Mouse (Mus musculus): ENCODE measurements around the gene Scnn1a. TPM values are rescaled to one million over a fixed set of nuclear protein-coding genes. Genes with fewer than 3 reads are reported as not detected.

Gene Scnn1a
- 0.20 TPM for polyA plus RNA-seq (2014; fragmentation: Illumina TruSeq; extraction: RNeasy Lipid Tissue Mini Kit (QIAGEN cat#74804))

DNA sequence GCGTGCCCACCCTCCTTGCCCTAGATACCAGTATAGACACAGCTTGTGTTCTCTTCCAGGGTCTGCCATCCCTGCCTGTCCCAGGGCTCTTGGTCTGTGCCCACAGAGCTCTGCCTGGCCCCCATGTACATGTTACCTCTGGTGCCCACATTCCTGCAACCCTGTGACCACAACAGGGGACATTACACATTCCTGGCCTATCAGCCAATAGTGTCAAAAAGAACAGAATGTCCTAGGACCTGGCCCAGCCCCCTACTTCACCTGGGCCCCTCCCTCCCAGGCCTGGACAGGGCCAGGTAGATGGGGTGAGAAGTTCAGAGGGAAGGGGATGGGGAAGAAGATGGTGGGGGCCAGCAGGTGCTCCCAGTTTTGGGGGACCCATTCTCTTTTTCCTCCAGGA lies at the start of gene Scnn1a:
Scnn1a (plus strand) TSS at position 337 of the 400 bp plus-strand sequence.

DNA sequence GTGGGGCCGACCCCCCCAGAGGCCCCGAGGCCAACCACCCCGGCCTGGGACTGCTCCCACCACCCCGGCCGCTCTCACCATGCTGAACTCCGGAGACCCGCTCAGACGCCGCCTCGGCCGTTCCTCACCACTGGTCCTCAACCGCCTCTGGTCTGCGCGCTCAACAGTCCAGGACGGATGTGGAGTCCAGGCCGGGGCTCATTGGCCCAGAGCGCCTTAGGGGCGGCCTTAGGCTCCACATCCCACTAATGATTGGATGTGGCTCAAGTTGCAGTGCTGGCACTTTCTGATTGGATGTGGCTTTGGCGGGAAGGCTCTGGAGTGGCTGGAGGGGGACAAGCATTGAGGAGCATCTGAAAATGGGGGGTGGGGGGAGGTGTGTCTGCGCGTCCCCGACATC lies 34.6 kb upstream of the Scnn1a start, which contains the start of gene Tuba3a:
Tuba3a (minus strand) TSS at position 153 of the 400 bp plus-strand sequence.

DNA sequence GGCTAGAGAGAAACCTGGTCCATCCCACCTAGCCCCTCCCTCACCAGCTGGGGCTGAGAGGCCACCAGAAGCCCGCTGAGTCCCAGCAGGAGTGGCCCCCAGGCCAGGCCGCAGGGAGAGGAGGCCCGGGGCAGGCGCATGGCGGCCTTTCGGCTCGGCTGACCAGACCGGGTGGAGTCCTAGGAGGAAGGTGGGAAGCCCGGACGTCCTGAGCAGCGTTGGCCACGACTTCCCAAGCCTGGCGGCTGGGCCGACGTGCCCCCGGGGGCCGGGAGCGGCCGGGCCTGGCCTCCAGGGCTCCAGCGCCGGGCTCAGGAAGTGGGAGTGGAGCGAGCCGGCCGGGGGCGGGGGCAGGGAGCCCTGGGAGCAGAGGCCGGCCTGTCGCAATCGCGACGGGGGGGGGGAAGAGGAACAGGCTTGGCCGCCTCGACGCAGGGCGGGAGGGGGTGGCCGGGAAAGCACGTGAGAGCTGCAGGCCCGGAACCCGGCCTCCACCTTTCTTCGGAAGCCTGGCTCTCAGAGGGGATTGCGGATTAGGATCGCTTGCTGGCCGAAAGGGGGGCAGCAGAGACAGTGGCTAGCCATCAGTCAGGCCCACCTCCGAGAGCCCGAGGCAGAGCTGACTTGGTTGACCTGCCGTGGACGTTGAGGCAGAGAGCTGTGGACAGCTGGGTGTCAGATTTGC lies 6.8 kb upstream of the Scnn1a start, which contains the start of gene Ltbr:
Ltbr (minus strand) TSS at position 340 of the 685 bp plus-strand sequence.

DNA sequence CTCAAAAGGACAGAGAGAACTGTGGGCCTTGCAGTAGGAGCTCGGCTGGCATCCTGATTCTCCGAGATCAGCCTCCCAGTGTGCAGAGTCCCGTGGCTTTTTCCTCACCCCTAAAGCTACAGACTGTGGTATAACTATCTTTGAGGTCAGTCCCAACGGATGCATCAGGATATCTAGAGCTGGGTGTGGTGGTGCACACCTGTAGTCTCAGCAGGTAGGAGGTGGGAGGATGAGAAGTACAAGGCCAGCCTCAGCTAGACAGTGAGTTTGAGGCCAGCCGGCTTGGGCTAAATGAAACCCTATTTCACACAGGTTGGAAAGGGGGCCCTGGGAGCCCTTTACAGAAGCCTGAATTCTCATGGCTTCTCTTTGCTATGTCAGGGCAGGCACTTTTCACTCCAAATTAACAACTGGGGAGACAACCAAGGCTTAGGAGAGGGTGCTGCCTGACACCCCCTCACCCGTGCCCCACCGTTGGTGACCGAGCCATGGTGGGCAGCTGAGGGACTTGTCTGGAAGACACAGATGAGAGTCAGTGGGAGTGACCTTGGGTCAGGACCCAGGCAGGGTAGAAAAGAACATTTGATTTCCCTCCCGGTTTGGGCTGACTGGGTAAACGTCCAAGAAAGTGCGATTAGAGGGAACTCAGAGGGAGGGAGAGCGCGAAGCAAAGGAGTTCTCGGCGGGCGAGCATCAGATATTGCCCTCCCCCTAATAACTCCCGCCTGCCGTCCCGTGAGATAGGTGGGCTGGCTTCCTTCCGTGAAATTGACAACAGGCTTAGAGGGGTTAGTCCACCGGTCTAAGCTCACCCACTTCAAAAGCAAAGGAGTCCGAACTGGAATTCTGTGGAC lies 28.5 kb downstream of the Scnn1a start, which contains the start of gene Tnfrsf1a:
Tnfrsf1a (plus strand) TSS at position 642 of the 854 bp plus-strand sequence.

DNA sequence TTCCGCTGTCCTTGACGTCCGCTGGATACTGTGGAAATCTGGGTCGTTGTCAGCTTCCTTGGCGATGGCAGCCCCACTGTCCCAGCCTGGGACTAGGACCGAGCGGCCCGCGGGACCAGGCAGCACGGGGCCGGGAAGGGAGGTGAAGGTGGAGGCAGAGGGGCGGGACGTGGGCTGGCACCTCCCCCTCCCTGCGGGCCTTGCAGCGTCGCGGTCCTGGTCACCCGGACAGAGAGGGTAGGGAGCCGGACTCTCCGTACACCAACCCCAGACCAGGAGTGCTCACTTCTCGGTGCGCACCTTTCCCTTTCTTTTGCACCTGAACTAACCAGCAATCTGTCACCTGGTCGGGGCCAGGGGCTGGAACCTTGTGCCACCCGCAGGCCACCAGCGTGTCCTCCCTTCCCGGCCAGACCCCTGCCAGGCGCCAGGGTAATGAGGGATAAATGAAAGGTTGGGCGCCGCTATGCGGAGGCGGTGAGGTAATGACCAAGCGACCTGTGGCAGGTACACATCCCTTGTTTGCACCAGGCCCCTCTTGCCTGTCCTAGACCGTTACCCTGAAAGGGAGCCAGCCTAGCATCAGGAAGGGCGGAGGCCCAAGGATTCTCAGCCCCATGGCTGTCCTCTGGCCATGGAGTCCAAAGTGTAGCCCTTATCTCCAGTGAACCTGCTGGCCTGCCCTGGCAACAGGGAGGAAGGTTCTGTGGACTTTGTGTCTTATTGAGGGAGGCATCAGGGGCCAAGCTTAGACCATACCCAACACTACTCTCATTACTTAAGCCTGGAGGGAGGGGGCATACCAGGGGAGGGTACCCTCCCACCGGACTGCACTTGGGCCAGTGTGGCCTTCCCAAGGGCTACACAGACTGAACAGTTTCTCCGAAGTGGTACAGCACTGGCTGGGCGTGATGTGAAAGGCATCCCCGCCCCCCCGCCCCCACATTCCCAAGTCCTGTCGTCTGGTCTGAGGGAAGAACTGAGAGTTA lies 60.2 kb downstream of the Scnn1a start, which contains the start of gene Plekhg6:
Plekhg6 (minus strand) TSS at position 422 of the 989 bp plus-strand sequence.

Other genes starting within 250 kb of the Scnn1a start
- 122 TPM for gene Chd4, start 224.7 kb upstream of the Scnn1a start, polyA plus RNA-seq (2014; fragmentation: Illumina TruSeq; extraction: RNeasy Lipid Tissue Mini Kit (QIAGEN cat#74804))
- gene Nop2, start 188.8 kb upstream of the Scnn1a start, polyA plus RNA-seq (2014; fragmentation: Illumina TruSeq; extraction: RNeasy Lipid Tissue Mini Kit (QIAGEN cat#74804)) = 1.2 TPM
- 1.1 TPM for gene Iffo1, start 175.4 kb upstream of the Scnn1a start, polyA plus RNA-seq (2014; fragmentation: Illumina TruSeq; extraction: RNeasy Lipid Tissue Mini Kit (QIAGEN cat#74804))
- gene Gapdh, start 154.2 kb upstream of the Scnn1a start, polyA plus RNA-seq (2014; fragmentation: Illumina TruSeq; extraction: RNeasy Lipid Tissue Mini Kit (QIAGEN cat#74804)) = 54.6 TPM
- 8.7 TPM for gene Ncapd2, start 129.0 kb upstream of the Scnn1a start, polyA plus RNA-seq (2014; fragmentation: Illumina TruSeq; extraction: RNeasy Lipid Tissue Mini Kit (QIAGEN cat#74804))
- gene Mrpl51, start 128.9 kb upstream of the Scnn1a start, polyA plus RNA-seq (2014; fragmentation: Illumina TruSeq; extraction: RNeasy Lipid Tissue Mini Kit (QIAGEN cat#74804)) = 83.0 TPM
- gene Vamp1, start 105.1 kb upstream of the Scnn1a start, polyA plus RNA-seq (2014; fragmentation: Illumina TruSeq; extraction: RNeasy Lipid Tissue Mini Kit (QIAGEN cat#74804)) = 5.1 TPM
- 3.6 TPM for gene Tapbpl, start 88.8 kb upstream of the Scnn1a start, polyA plus RNA-seq (2014; fragmentation: Illumina TruSeq; extraction: RNeasy Lipid Tissue Mini Kit (QIAGEN cat#74804))
- not detected for gene Cd27, start 83.6 kb upstream of the Scnn1a start, polyA plus RNA-seq (2014; fragmentation: Illumina TruSeq; extraction: RNeasy Lipid Tissue Mini Kit (QIAGEN cat#74804))
- gene Tuba3a, start 34.6 kb upstream of the Scnn1a start, polyA plus RNA-seq (2014; fragmentation: Illumina TruSeq; extraction: RNeasy Lipid Tissue Mini Kit (QIAGEN cat#74804)) = not detected
- gene Ltbr, start 6.8 kb upstream of the Scnn1a start, polyA plus RNA-seq (2014; fragmentation: Illumina TruSeq; extraction: RNeasy Lipid Tissue Mini Kit (QIAGEN cat#74804)) = 0.71 TPM
- gene Tnfrsf1a, start 28.7 kb downstream of the Scnn1a start, polyA plus RNA-seq (2014; fragmentation: Illumina TruSeq; extraction: RNeasy Lipid Tissue Mini Kit (QIAGEN cat#74804)) = 5.1 TPM
- not detected for gene Plekhg6, start 60.1 kb downstream of the Scnn1a start, polyA plus RNA-seq (2014; fragmentation: Illumina TruSeq; extraction: RNeasy Lipid Tissue Mini Kit (QIAGEN cat#74804))
- 156 TPM for gene Cd9, start 174.1 kb downstream of the Scnn1a start, polyA plus RNA-seq (2014; fragmentation: Illumina TruSeq; extraction: RNeasy Lipid Tissue Mini Kit (QIAGEN cat#74804))
- gene Vwf, start 226.1 kb downstream of the Scnn1a start, polyA plus RNA-seq (2014; fragmentation: Illumina TruSeq; extraction: RNeasy Lipid Tissue Mini Kit (QIAGEN cat#74804)) = 0.74 TPM